Mouse (Mus musculus) testis, adult 2 months (tissue): ENCODE measurements around the gene Izumo1r.

Experiments used
- CTCF ChIP-seq: fragments of 200-500 bp; IDR thresholded peaks from 2 replicates; pipeline ENCODE4 v1.5.1; 2012; ENCODE audit warnings: low read depth, mild to moderate bottlenecking, inconsistent platforms, low read length, moderate library complexity; ENCODE audit not compliant: control insufficient read depth, insufficient read depth, insufficient replicate concordance
- POLR2A ChIP-seq: fragments of 200-500 bp; IDR thresholded peaks from 2 replicates; pipeline ENCODE4 v1.6.1; 2012; ENCODE audit warnings: low read depth, mild to moderate bottlenecking, inconsistent platforms, low read length, moderate library complexity; ENCODE audit not compliant: control insufficient read depth

- TF ChIP-seq POLR2A: no peak
- TF ChIP-seq CTCF: no peak
These were observed 13.9 kb upstream of the Izumo1r start for GRCm38 (mm10) chr9:14917661-14918060.
